Mouse (Mus musculus) liver, adult 2 months (tissue): ENCODE measurements around the gene Strip2.

ENCODE experiments used
- CTCF ChIP-seq: fragments of 200-500 bp; IDR thresholded peaks from 2 replicates; pipeline ENCODE4 v1.5.1; 2011; ENCODE audit warnings: low read depth, low read length, control low read depth
- POLR2A ChIP-seq: fragments of 200-500 bp; IDR thresholded peaks from 2 replicates; pipeline ENCODE4 v1.6.1; 2011; ENCODE audit warnings: low read length, control low read depth; ENCODE audit not compliant: insufficient read depth; ENCODE audit errors: extremely low read depth

DNA sequence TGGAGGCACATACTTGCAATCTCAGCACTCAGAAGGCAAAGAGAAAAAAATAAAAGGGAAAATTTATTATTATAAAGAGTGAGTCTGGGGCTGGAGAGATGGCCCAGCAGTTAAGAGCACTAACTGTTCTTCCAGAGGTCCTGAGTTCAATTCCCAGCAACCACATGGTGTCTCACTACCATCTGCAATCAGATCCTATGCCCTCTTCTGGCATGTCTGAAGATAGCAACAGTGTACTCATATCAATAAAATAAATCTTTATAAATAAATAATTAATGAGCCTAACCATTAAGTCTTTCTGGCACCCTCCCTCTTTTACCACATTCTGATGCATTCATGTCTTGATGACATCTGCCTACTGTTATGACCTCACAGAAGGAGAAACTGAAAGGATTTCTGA, 65.0 kb downstream of the Strip2 start:
- TF ChIP-seq CTCF (no peak), POLR2A (no peak)
